Mouse (Mus musculus) erythroblast, embryonic 14.5 days (primary cell): Measurements from ENCODE around the gene Fbxo47. TPM values are rescaled to one million over a fixed set of nuclear protein-coding genes. Genes with fewer than 3 reads are reported as not detected.

Source experiments
- H3K27me3 ChIP-seq: 2 replicates; pipeline ENCODE4 v1.6.1; 2012; ENCODE audit warnings: inconsistent platforms; ENCODE audit not compliant: control insufficient read depth
- H3K36me3 ChIP-seq: 2 replicates; pipeline ENCODE4 v1.6.1; 2012; ENCODE audit warnings: mild to moderate bottlenecking, inconsistent platforms; ENCODE audit not compliant: control insufficient read depth
- H3K4me1 ChIP-seq: 2 replicates; pipeline ENCODE4 v1.6.1; 2012; ENCODE audit warnings: inconsistent platforms; ENCODE audit not compliant: control insufficient read depth
- H3K4me3 ChIP-seq: replicated peaks from 2 replicates; pipeline ENCODE3; 2012; ENCODE audit warnings: moderate library complexity, mild to moderate bottlenecking, inconsistent platforms
- H3K9me3 ChIP-seq: 2 replicates; pipeline ENCODE4 v1.6.1; 2012; ENCODE audit warnings: low read length, inconsistent platforms, mixed read lengths; ENCODE audit not compliant: control insufficient read depth
- GATA1 ChIP-seq: IDR thresholded peaks from 2 replicates; pipeline ENCODE4 v1.6.1; 2012; ENCODE audit warnings: low read length, inconsistent platforms, mixed read lengths
- TAL1 ChIP-seq: IDR thresholded peaks from 3 replicates; pipeline ENCODE4 v1.6.1; 2012; ENCODE audit warnings: low read length, inconsistent platforms, mixed read lengths
- polyA plus RNA-seq: library from polyadenylated mRNA; stranded (reverse); fragments of >175 nt; gene quantifications from 2 replicates; pipeline ENCODE4 v1.2.3, GENCODE M21; 2012

Gene Fbxo47
- polyA plus RNA-seq, 1 experiment: not detected

- peaks cover 11% of the 10 kb centered on the region for H3K4me1 ChIP-seq
- H3K27me3 ChIP-seq: no peaks in the 10 kb centered on the region
- TF ChIP-seq TAL1 (no peak), GATA1 (no peak)
- H3K9me3 ChIP-seq: no peaks in the 10 kb centered on the region
- no peak overlapping the region for H3K4me3 ChIP-seq
- peaks cover 9% of the 10 kb centered on the region; the same call in 1 of the 2 replicates for H3K36me3 ChIP-seq
Observed at GRCm38 (mm10) chr11:97806613-97806964, 77.4 kb downstream of the Fbxo47 start.

GRCm38 (mm10) chr11:97805662-97806612 is 78.0 kb downstream of the Fbxo47 start:
- peaks cover 9% of the 10 kb centered on the region; the same call in 1 of the 2 replicates for H3K36me3 ChIP-seq
- H3K4me1 ChIP-seq: peaks cover 17% of the 10 kb centered on the region
- no peak overlapping the region for H3K4me3 ChIP-seq
- no peaks in the 10 kb centered on the region for H3K9me3 ChIP-seq
- peaks cover 6% of the 10 kb centered on the region for H3K27me3 ChIP-seq
- no peak for TF ChIP-seq GATA1
- no peak for TF ChIP-seq TAL1

GRCm38 (mm10) chr11:97804841-97805661 is 78.9 kb downstream of the Fbxo47 start:
- Histone ChIP-seq H3K4me1 (peaks cover 20% of the 10 kb centered on the region), H3K9me3 (no peaks in the 10 kb centered on the region), H3K27me3 (peaks cover 14% of the 10 kb centered on the region), H3K36me3 (peaks cover 9% of the 10 kb centered on the region; the same call in 1 of the 2 replicates), H3K4me3 (no peak overlapping the region)
- TF ChIP-seq TAL1 (no peak), GATA1 (no peak)

- no peak for TF ChIP-seq GATA1
- TF ChIP-seq TAL1: no peak
- Histone ChIP-seq H3K4me1 (peaks cover 30% of the 10 kb centered on the region), H3K36me3 (peaks cover 3% of the 10 kb centered on the region; the same call in 1 of the 2 replicates), H3K27me3 (peaks cover 26% of the 10 kb centered on the region), H3K4me3 (no peak overlapping the region), H3K9me3 (no peaks in the 10 kb centered on the region)
Observed at GRCm38 (mm10) chr11:97803847-97804246, 80.1 kb downstream of the Fbxo47 start.

Other genes with a start within 250 kb of the Fbxo47 start
- gene Mllt6, start 220.7 kb downstream of the Fbxo47 start, polyA plus RNA-seq: 0.05 and 0.07 TPM in 2 replicates
- not detected in 2 replicates for gene Cisd3, start 198.3 kb downstream of the Fbxo47 start, polyA plus RNA-seq
- gene Pcgf2, start 183.7 kb downstream of the Fbxo47 start, polyA plus RNA-seq: 0.10 and 0.35 TPM in 2 replicates
- 2.3 and 8.3 TPM in 2 replicates for gene Psmb3, start 180.8 kb downstream of the Fbxo47 start, polyA plus RNA-seq
- gene Pip4k2b, start 139.4 kb downstream of the Fbxo47 start, polyA plus RNA-seq: 0.17 and 0.28 TPM in 2 replicates
- 1.2 and 1.3 TPM in 2 replicates for gene Cwc25, start 117.6 kb downstream of the Fbxo47 start, polyA plus RNA-seq
- not detected in 2 replicates for gene 1700001P01Rik, start 108.2 kb downstream of the Fbxo47 start, polyA plus RNA-seq
- 22.6 and 32.2 TPM in 2 replicates for gene Rpl23, start 101.7 kb downstream of the Fbxo47 start, polyA plus RNA-seq
- gene Lasp1, start 85.2 kb downstream of the Fbxo47 start, polyA plus RNA-seq: 0.41 and 0.56 TPM in 2 replicates
- not detected in 2 replicates for gene B230217C12Rik, start 43.4 kb downstream of the Fbxo47 start, polyA plus RNA-seq
- 0.02 TPM in 2 replicates for gene Plxdc1, start 102.3 kb upstream of the Fbxo47 start, polyA plus RNA-seq
- gene Arl5c, start 112.0 kb upstream of the Fbxo47 start, polyA plus RNA-seq: not detected in 2 replicates
- gene Cacnb1, start 138.9 kb upstream of the Fbxo47 start, polyA plus RNA-seq: 0.03 TPM in 1 of 2 replicates, not detected in the other
- 204 and 241 TPM in 2 replicates for gene Rpl19, start 142.6 kb upstream of the Fbxo47 start, polyA plus RNA-seq
- not detected in 2 replicates for gene Stac2, start 169.3 kb upstream of the Fbxo47 start, polyA plus RNA-seq